Mouse (Mus musculus) hindbrain, embryonic 10.5 days (tissue): ENCODE data around the gene Pafah2. TPM values are rescaled to one million over a fixed set of nuclear protein-coding genes. Genes with fewer than 3 reads are reported as not detected.

Source experiments
- DNase-seq: peaks from one replicate; pipeline ENCODE4 v3.0.0-alpha.2; 2017; ENCODE audit warnings: low spot score
- H3K27ac ChIP-seq: fragments of 300-500 bp; sonication (generic); 2 replicates; pipeline ENCODE4 v1.5.1; 2016; ENCODE audit warnings: mild to moderate bottlenecking, moderate library complexity
- H3K27me3 ChIP-seq: fragments of 300-500 bp; sonication (generic); 2 replicates; pipeline ENCODE4 v1.6.1; 2016; ENCODE audit warnings: mild to moderate bottlenecking; ENCODE audit not compliant: poor library complexity, insufficient read depth, severe bottlenecking
- H3K36me3 ChIP-seq: fragments of 300-500 bp; sonication (generic); 2 replicates; pipeline ENCODE4 v1.6.1; 2016; ENCODE audit warnings: mild to moderate bottlenecking, moderate library complexity
- H3K4me1 ChIP-seq: fragments of 300-500 bp; sonication (generic); replicated peaks from 2 replicates; pipeline ENCODE4 v1.6.1; 2016; ENCODE audit warnings: mild to moderate bottlenecking
- H3K4me3 ChIP-seq: fragments of 300-500 bp; sonication (generic); 2 replicates; pipeline ENCODE4 v1.5.1; 2016; ENCODE audit warnings: mild to moderate bottlenecking, moderate library complexity
- H3K9me3 ChIP-seq: fragments of 300-500 bp; sonication (generic); 2 replicates; pipeline ENCODE4 v1.6.1; 2016; ENCODE audit warnings: mild to moderate bottlenecking, moderate library complexity
- WGBS: fragments of 180-500 bp; shearing (Covaris S2); methylation state at CpG from one replicate; pipeline ENCODE4 v1.1.7; 2016; 5-methylcytosine and 5-hydroxymethylcytosine counted together
- polyA plus RNA-seq: library from polyadenylated mRNA; unstranded; fragments of >200 nt; fragmentation: Nextera tagmentation; extraction: Ambion mirVana; gene quantifications from 2 replicates; pipeline ENCODE4 v1.2.1, GENCODE M21; 2016

Gene Pafah2
- polyA plus RNA-seq, 1 experiment from 2014 or later = 7.9 TPM

GRCm38 (mm10) chr4:134455310-134455709, 59.2 kb downstream of the Pafah2 start:
- H3K27me3 ChIP-seq = peaks cover 44% of the 10 kb centered on the region
- 38% methylated on average over 6 of the region's 6 CpGs for WGBS
- H3K4me3 ChIP-seq = no peak overlapping the region
- H3K4me1 ChIP-seq = peaks cover 50% of the 10 kb centered on the region
- H3K9me3 ChIP-seq = no peaks in the 10 kb centered on the region
- no peak for DNase-seq
- no peaks in the 10 kb centered on the region for H3K36me3 ChIP-seq
- peak overlapping the region; percentile 50; the same call in 1 of the 2 replicates for H3K27ac ChIP-seq

- H3K27ac ChIP-seq = no peak overlapping the region
- H3K27me3 ChIP-seq = peaks cover 33% of the 10 kb centered on the region
- peaks cover 30% of the 10 kb centered on the region for H3K4me1 ChIP-seq
- DNase-seq = no peak
- no peak overlapping the region for H3K4me3 ChIP-seq
- H3K36me3 ChIP-seq = no peaks in the 10 kb centered on the region
- WGBS = 65% methylated on average over 7 of the region's 7 CpGs
- H3K9me3 ChIP-seq = no peaks in the 10 kb centered on the region
Measured at GRCm38 (mm10) chr4:134457130-134457825, 61.2 kb downstream of the Pafah2 start.

GRCm38 (mm10) chr4:134458856-134459255, 62.7 kb downstream of the Pafah2 start:
- 82% methylated on average over 5 of the region's 5 CpGs for WGBS
- H3K9me3 ChIP-seq = 0 out of 2 replicates have a peak, but pooled peaks cover 3% of the 10 kb centered on the region
- no peak overlapping the region for H3K4me3 ChIP-seq
- H3K36me3 ChIP-seq = no peaks in the 10 kb centered on the region
- DNase-seq = no peak
- H3K27me3 ChIP-seq = peaks cover 19% of the 10 kb centered on the region
- peaks cover 19% of the 10 kb centered on the region for H3K4me1 ChIP-seq
- H3K27ac ChIP-seq = no peak overlapping the region

- H3K9me3 ChIP-seq = 0 out of 2 replicates have a peak, but pooled peaks cover 3% of the 10 kb centered on the region
- 86% methylated on average over 10 of the region's 10 CpGs for WGBS
- H3K36me3 ChIP-seq = no peaks in the 10 kb centered on the region
- H3K27ac ChIP-seq = no peak overlapping the region
- H3K4me3 ChIP-seq = no peak overlapping the region
- H3K4me1 ChIP-seq = peaks cover 12% of the 10 kb centered on the region
- peaks cover 17% of the 10 kb centered on the region for H3K27me3 ChIP-seq
- no peak for DNase-seq
Measured at GRCm38 (mm10) chr4:134460277-134460676, 64.2 kb downstream of the Pafah2 start.

GRCm38 (mm10) chr4:134461252-134461651, 65.1 kb downstream of the Pafah2 start:
- Histone ChIP-seq H3K27ac (no peak overlapping the region), H3K27me3 (peaks cover 21% of the 10 kb centered on the region), H3K4me1 (peaks cover 18% of the 10 kb centered on the region), H3K4me3 (no peak overlapping the region), H3K9me3 (0 out of 2 replicates have a peak, but pooled peaks cover 3% of the 10 kb centered on the region), H3K36me3 (no peaks in the 10 kb centered on the region)
- WGBS = 84% methylated on average over 5 of the region's 5 CpGs
- no peak for DNase-seq

GRCm38 (mm10) chr4:134465789-134466188, 69.7 kb downstream of the Pafah2 start:
- DNase-seq = no peak
- H3K27me3 ChIP-seq = peaks cover 28% of the 10 kb centered on the region
- no peak overlapping the region for H3K4me3 ChIP-seq
- peaks cover 7% of the 10 kb centered on the region for H3K36me3 ChIP-seq
- WGBS = 35% methylated on average over 12 of the region's 12 CpGs
- H3K27ac ChIP-seq = peak overlapping the region; percentile 99
- H3K4me1 ChIP-seq = peaks cover 42% of the 10 kb centered on the region
- H3K9me3 ChIP-seq = 0 out of 2 replicates have a peak, but pooled peaks cover 3% of the 10 kb centered on the region

GRCm38 (mm10) chr4:134466381-134467262, 70.5 kb downstream of the Pafah2 start:
- Histone ChIP-seq H3K9me3 (0 out of 2 replicates have a peak, but pooled peaks cover 3% of the 10 kb centered on the region), H3K4me1 (peaks cover 48% of the 10 kb centered on the region), H3K27me3 (peaks cover 28% of the 10 kb centered on the region), H3K36me3 (peaks cover 15% of the 10 kb centered on the region), H3K27ac (peak overlapping the region; percentile 99), H3K4me3 (peak overlapping the region; percentile 97)
- 67% methylated on average over 11 of the region's 11 CpGs for WGBS
- peak; percentile 30 for DNase-seq

GRCm38 (mm10) chr4:134467435-134468214, 71.5 kb downstream of the Pafah2 start:
- WGBS = under 1% methylated on average over 31 of the region's 31 CpGs
- peaks cover 28% of the 10 kb centered on the region for H3K27me3 ChIP-seq
- peak; percentile 77 for DNase-seq
- peak overlapping the region; percentile 99 for H3K27ac ChIP-seq
- peaks cover 48% of the 10 kb centered on the region for H3K4me1 ChIP-seq
- H3K36me3 ChIP-seq = peaks cover 25% of the 10 kb centered on the region
- H3K4me3 ChIP-seq = peak overlapping the region; percentile 97
- 0 out of 2 replicates have a peak, but pooled peaks cover 3% of the 10 kb centered on the region for H3K9me3 ChIP-seq

GRCm38 (mm10) chr4:134468215-134468575, 72.1 kb downstream of the Pafah2 start, which contains the start of gene Stmn1:
Stmn1 (plus strand) TSS chr4:134468320.
- peak within 1 kb of the TSS; percentile 97 for H3K4me3 ChIP-seq
- H3K27ac ChIP-seq = peak within 1 kb of the TSS; percentile 99
- 0% methylated on average over 31 of the region's 31 CpGs for WGBS
- H3K9me3 ChIP-seq = 0 out of 2 replicates have a peak, but pooled peaks cover 3% of the 10 kb centered on the region
- peak; percentile 97 for DNase-seq
- H3K36me3 ChIP-seq = peaks cover 31% of the 10 kb centered on the region
- peaks cover 51% of the 10 kb centered on the region for H3K4me1 ChIP-seq
- peaks cover 28% of the 10 kb centered on the region for H3K27me3 ChIP-seq

GRCm38 (mm10) chr4:134468578-134469266, 72.6 kb downstream of the Pafah2 start:
- H3K36me3 ChIP-seq = peaks cover 33% of the 10 kb centered on the region
- no peaks in the 10 kb centered on the region for H3K9me3 ChIP-seq
- H3K27me3 ChIP-seq = peaks cover 28% of the 10 kb centered on the region
- DNase-seq = peak; percentile 93
- WGBS = under 1% methylated on average over 68 of the region's 68 CpGs
- peak overlapping the region; percentile 97 for H3K4me3 ChIP-seq
- peak overlapping the region; percentile 99 for H3K27ac ChIP-seq
- peaks cover 52% of the 10 kb centered on the region for H3K4me1 ChIP-seq

- H3K9me3 ChIP-seq = no peaks in the 10 kb centered on the region
- H3K27me3 ChIP-seq = peaks cover 26% of the 10 kb centered on the region
- H3K4me1 ChIP-seq = peaks cover 59% of the 10 kb centered on the region
- H3K36me3 ChIP-seq = peaks cover 40% of the 10 kb centered on the region
- H3K4me3 ChIP-seq = peak overlapping the region; percentile 97
- peak overlapping the region; percentile 99 for H3K27ac ChIP-seq
- WGBS = 13% methylated on average over 6 of the region's 6 CpGs
- peak; percentile 60 for DNase-seq
Measured at GRCm38 (mm10) chr4:134469341-134469796, 73.2 kb downstream of the Pafah2 start.
